Mouse (Mus musculus) myocyte (in vitro differentiated cells): ENCODE measurements around the gene Traf3ip1. TPM values are rescaled to one million over a fixed set of nuclear protein-coding genes. Genes with fewer than 3 reads are reported as not detected.

Source experiments
- H3K27me3 ChIP-seq: one replicate; pipeline ENCODE4 v1.6.1; 2011; ENCODE audit not compliant: control insufficient read depth, insufficient read depth, insufficient read length
- H3K36me3 ChIP-seq: one replicate; pipeline ENCODE4 v1.6.1; 2011; ENCODE audit not compliant: control insufficient read depth, insufficient read depth
- H3K4me2 ChIP-seq: one replicate; pipeline ENCODE4 v1.6.1; 2011; ENCODE audit warnings: low read depth, control low read depth
- H3K4me3 ChIP-seq: one replicate; pipeline ENCODE4 v1.5.1; 2011; ENCODE audit warnings: mild to moderate bottlenecking, control low read depth, moderate library complexity
- H3K79me2 ChIP-seq: one replicate; pipeline ENCODE4 v1.6.1; 2011; ENCODE audit not compliant: control insufficient read depth, insufficient read depth
- H3ac ChIP-seq: one replicate; pipeline ENCODE4 v1.6.1; 2011; ENCODE audit not compliant: control insufficient read depth, insufficient read length
- CEBPB ChIP-seq: IDR thresholded peaks from 2 replicates; pipeline ENCODE4 v1.6.1; 2011; ENCODE audit warnings: mild to moderate bottlenecking, moderate library complexity; ENCODE audit not compliant: poor library complexity, insufficient read depth, severe bottlenecking
- E2F4 ChIP-seq: IDR thresholded peaks from one replicate; pipeline ENCODE4 v1.6.1; 2011; ENCODE audit warnings: mild to moderate bottlenecking, control low read depth, moderate library complexity; ENCODE audit not compliant: insufficient read depth
- MAX ChIP-seq: IDR thresholded peaks from one replicate; pipeline ENCODE4 v1.6.1; 2011; ENCODE audit warnings: low read depth, mild to moderate bottlenecking, control low read depth
- MYOD1 ChIP-seq, 3 experiments: IDR thresholded peaks; one replicate each; pipeline ENCODE4 v1.6.1; 2011; ENCODE audit warnings: control low read depth in 2 of 3, low read depth in 2 of 3, mild to moderate bottlenecking in 2 of 3, moderate library complexity in 1 of 3; ENCODE audit not compliant: insufficient read length in 2 of 3, control insufficient read depth in 1 of 3
- MYOG ChIP-seq, 3 experiments: IDR thresholded peaks; one replicate each; pipeline ENCODE4 v1.6.1; 2011; ENCODE audit warnings: control low read depth in 2 of 3, low read depth in 2 of 3, mild to moderate bottlenecking in 2 of 3; ENCODE audit not compliant: insufficient read length in 2 of 3, control insufficient read depth in 1 of 3, insufficient read depth in 1 of 3
- POLR2A ChIP-seq: IDR thresholded peaks from one replicate; pipeline ENCODE4 v1.6.1; 2011; ENCODE audit warnings: low read depth, mild to moderate bottlenecking, control low read depth, moderate library complexity; ENCODE audit not compliant: insufficient read length
- POLR2AphosphoS2 ChIP-seq: IDR thresholded peaks from one replicate; pipeline ENCODE4 v1.6.1; 2011; ENCODE audit warnings: low read depth, control low read depth; ENCODE audit not compliant: insufficient read length
- REST ChIP-seq: IDR thresholded peaks from one replicate; pipeline ENCODE4 v1.6.1; 2011; ENCODE audit warnings: mild to moderate bottlenecking, control low read depth, moderate library complexity; ENCODE audit not compliant: insufficient read depth, insufficient read length
- SRF ChIP-seq: IDR thresholded peaks from one replicate; pipeline ENCODE4 v1.6.1; 2011; ENCODE audit warnings: low read depth; ENCODE audit not compliant: control insufficient read depth, insufficient read length
- TCF12 ChIP-seq: IDR thresholded peaks from one replicate; pipeline ENCODE4 v1.6.1; 2011; ENCODE audit warnings: mild to moderate bottlenecking, control low read depth; ENCODE audit not compliant: poor library complexity, insufficient read depth, severe bottlenecking
- TCF3 ChIP-seq: IDR thresholded peaks from one replicate; pipeline ENCODE4 v1.6.1; 2011; ENCODE audit warnings: low read depth, control low read depth; ENCODE audit not compliant: insufficient read length
- USF1 ChIP-seq: IDR thresholded peaks from one replicate; pipeline ENCODE4 v1.6.1; 2011; ENCODE audit warnings: low read depth, mild to moderate bottlenecking, control low read depth, moderate library complexity
- polyA plus RNA-seq: library from polyadenylated mRNA; unstranded; fragments of >200 nt; fragmentation: generic; extraction: Trizol; gene quantifications from one replicate; pipeline ENCODE4 v1.2.1, GENCODE M21; 2012; ENCODE audit warnings: missing spikeins

The Traf3ip1 gene
- polyA plus RNA-seq, 1 experiment, result 4.5 TPM

DNA sequence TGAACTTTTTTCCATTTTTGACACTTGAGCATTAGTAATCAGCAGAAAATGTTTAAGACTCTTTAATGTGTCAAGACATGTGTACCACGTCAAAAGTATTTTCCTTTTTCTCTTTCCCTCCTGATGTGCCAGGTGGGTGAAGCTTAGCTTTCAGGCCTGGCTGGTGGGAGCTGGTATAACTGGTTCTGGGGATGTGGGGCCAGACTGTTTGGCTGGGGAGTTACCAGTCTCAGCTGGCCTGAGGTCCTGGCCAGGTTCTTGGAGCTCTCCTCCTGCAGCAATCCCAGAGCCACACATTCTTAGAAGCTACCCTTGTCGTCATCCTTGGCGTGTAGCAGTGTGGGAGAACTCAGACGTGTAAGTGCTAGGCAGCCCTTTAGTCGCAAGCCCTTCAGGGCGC is 21.2 kb downstream of the Traf3ip1 start:
- no peak overlapping the region for H3K4me3 ChIP-seq
- H3K27me3 ChIP-seq, result no peaks in the 10 kb centered on the region
- TF ChIP-seq POLR2A, result no peak
- TF ChIP-seq REST, result no peak
- TF ChIP-seq MYOD1 (IDR thresholded peaks at IDR 0.05; ENCODE audit: control insufficient read depth in 1 of 3, insufficient read length in 2 of 3, low read depth in 2 of 3), result no peak
- no peak for TF ChIP-seq TCF3
- no peak for TF ChIP-seq SRF
- no peak for TF ChIP-seq TCF12
- TF ChIP-seq MAX, result no peak
- TF ChIP-seq POLR2AphosphoS2, result no peak
- TF ChIP-seq E2F4, result no peak
- TF ChIP-seq USF1, result no peak
- TF ChIP-seq CEBPB, result no peak
- no peak for TF ChIP-seq MYOG (IDR thresholded peaks at IDR 0.05; ENCODE audit: control insufficient read depth in 1 of 3, insufficient read depth in 1 of 3, insufficient read length in 2 of 3, low read depth in 2 of 3)
- no peak overlapping the region for H3ac ChIP-seq
- no peak overlapping the region for H3K4me2 ChIP-seq
- H3K79me2 ChIP-seq, result no peaks in the 10 kb centered on the region
- H3K36me3 ChIP-seq, result peaks cover 15% of the 10 kb centered on the region

DNA sequence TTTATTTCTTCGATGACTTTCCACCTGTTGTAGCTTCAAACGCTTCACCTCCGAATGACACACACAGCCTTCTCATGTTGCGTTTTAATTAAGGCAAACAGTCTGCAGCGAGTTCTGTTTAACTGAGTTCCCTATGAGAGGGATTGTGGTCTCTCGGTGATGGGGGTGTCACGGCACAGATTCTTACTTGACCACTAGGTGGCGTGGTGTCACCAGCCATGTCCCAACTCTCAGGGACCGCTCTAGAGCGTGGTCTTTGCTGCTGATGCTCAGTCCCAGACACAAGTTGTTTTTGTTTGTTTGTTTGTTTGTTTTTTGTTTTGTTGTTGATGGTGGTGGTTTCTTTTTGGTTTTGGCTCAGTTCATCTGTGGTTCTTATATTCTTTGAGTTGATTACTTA is 29.3 kb downstream of the Traf3ip1 start:
- no peak overlapping the region for H3K4me2 ChIP-seq
- H3K79me2 ChIP-seq, result no peaks in the 10 kb centered on the region
- no peak for TF ChIP-seq TCF12
- no peak for TF ChIP-seq E2F4
- no peak for TF ChIP-seq MYOG (IDR thresholded peaks at IDR 0.05; ENCODE audit: control insufficient read depth in 1 of 3, insufficient read depth in 1 of 3, insufficient read length in 2 of 3, low read depth in 2 of 3)
- TF ChIP-seq MYOD1 (IDR thresholded peaks at IDR 0.05; ENCODE audit: control insufficient read depth in 1 of 3, insufficient read length in 2 of 3, low read depth in 2 of 3), result no peak
- no peak for TF ChIP-seq USF1
- no peak for TF ChIP-seq POLR2AphosphoS2
- TF ChIP-seq REST, result no peak
- TF ChIP-seq SRF, result no peak
- no peak for TF ChIP-seq TCF3
- no peak for TF ChIP-seq POLR2A
- no peak for TF ChIP-seq MAX
- TF ChIP-seq CEBPB, result no peak
- H3K4me3 ChIP-seq, result no peak overlapping the region
- H3K27me3 ChIP-seq, result no peaks in the 10 kb centered on the region
- no peak overlapping the region for H3ac ChIP-seq
- peaks cover 17% of the 10 kb centered on the region for H3K36me3 ChIP-seq

DNA sequence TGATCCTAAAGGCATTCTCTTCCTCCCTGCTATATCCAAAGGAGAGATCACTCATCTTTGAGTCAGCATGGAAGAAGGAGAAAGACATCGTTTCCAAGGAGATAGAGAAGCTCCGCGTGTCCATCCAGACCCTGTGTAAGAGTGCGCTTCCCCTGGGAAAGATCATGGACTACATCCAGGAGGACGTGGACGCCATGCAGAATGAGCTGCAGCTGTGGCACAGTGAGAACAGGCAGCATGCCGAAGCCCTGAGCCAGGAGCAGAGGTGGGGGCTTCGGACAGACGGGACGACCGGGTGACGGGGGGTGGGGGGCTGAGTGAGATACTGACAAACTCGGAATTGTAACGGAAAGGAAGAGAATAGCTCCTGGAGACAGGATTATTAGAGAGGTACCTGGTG is 31.4 kb downstream of the Traf3ip1 start:
- Histone ChIP-seq H3K4me2 (no peak overlapping the region), H3K4me3 (no peak overlapping the region), H3K36me3 (peaks cover 17% of the 10 kb centered on the region), H3K27me3 (no peaks in the 10 kb centered on the region), H3ac (no peak overlapping the region), H3K79me2 (no peaks in the 10 kb centered on the region)
- TF ChIP-seq CEBPB, result no peak
- TF ChIP-seq TCF3, result no peak
- TF ChIP-seq MAX, result no peak
- TF ChIP-seq REST, result no peak
- TF ChIP-seq USF1, result no peak
- no peak for TF ChIP-seq TCF12

DNA sequence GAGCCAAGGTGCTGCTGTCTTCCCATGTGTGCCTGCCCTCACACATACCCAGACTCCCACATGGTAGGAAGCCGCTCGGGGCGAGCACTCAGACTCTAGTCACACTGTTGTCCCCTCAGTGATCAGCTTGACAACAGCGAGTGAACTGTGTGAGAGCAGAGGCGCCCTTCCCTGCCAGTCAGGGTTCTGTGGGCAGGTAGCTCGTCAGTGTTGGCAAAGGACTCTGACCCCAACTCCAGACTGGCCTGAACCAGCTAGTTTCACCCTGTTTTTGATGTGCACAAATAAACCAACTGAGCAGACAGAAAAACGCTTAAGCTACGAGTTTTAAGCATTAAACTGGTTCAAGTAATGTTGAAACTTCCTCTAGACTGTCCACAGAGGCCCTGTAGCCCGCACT is 35.7 kb downstream of the Traf3ip1 start:
- no peak overlapping the region for H3ac ChIP-seq
- no peaks in the 10 kb centered on the region for H3K27me3 ChIP-seq
- no peak for TF ChIP-seq REST
- TF ChIP-seq POLR2AphosphoS2, result no peak
- TF ChIP-seq MYOG (IDR thresholded peaks at IDR 0.05; ENCODE audit: control insufficient read depth in 1 of 3, insufficient read depth in 1 of 3, insufficient read length in 2 of 3, low read depth in 2 of 3), result no peak
- TF ChIP-seq TCF12, result no peak
- no peak for TF ChIP-seq MAX

DNA sequence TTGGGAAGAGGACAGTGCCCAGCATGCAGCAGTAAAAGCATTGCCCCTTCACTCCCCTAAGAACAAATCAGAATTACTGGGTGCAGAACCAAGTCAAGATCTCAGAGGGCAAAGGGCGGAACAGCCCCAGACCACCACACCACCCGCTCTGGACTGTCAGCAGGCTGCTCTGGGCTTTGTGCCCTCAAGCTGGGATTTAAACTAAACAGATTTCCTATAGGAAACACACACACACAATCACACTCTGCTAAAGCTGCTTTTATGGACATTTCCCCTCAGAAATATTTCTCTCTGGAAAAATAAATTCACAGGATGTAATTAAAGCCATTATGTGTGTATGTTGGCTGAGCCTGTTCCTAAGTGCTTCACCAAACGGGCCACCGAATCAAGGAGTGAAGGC is 37.8 kb downstream of the Traf3ip1 start:
- H3K4me2 ChIP-seq, result no peak overlapping the region
- H3K36me3 ChIP-seq, result peaks cover 12% of the 10 kb centered on the region
- H3K27me3 ChIP-seq, result no peaks in the 10 kb centered on the region
- no peak overlapping the region for H3ac ChIP-seq
- no peak overlapping the region for H3K4me3 ChIP-seq
- no peaks in the 10 kb centered on the region for H3K79me2 ChIP-seq
- TF ChIP-seq TCF12 (no peak), USF1 (no peak), TCF3 (no peak), E2F4 (no peak), MAX (no peak), MYOG (IDR thresholded peaks at IDR 0.05; ENCODE audit: control insufficient read depth in 1 of 3, insufficient read depth in 1 of 3, insufficient read length in 2 of 3, low read depth in 2 of 3) (no peak), CEBPB (no peak), REST (no peak), MYOD1 (IDR thresholded peaks at IDR 0.05; ENCODE audit: control insufficient read depth in 1 of 3, insufficient read length in 2 of 3, low read depth in 2 of 3) (no peak), POLR2A (no peak), POLR2AphosphoS2 (no peak)

More for the DNA sequence above, 35.7 kb downstream of the Traf3ip1 start:
- Histone ChIP-seq H3K4me2 (no peak overlapping the region), H3K79me2 (no peaks in the 10 kb centered on the region), H3K36me3 (peaks cover 12% of the 10 kb centered on the region), H3K4me3 (no peak overlapping the region)
